17 mouse cellular contexts compared by ENCODE assay signal in genomic region chr12:8856051-8856543, GRCm38 (mm10).
A peak's percentile ranks its signal among the peaks of the same experiment; 100 is the strongest.
DNase-seq lines count a peak whose midpoint lies in the region; ATAC-seq and TF ChIP-seq lines count a peak whose summit lies in the region.
"Had no signal": no experiment of that assay in that cellular context is flagged by ENCODE, and none has a peak within 500 bp of the region (broad histone marks: within the 10 kb centered on the region; RNA-seq: fewer than 3 reads in every experiment).

No protein-coding gene starts in this region.

- ATAC-seq in kidney, embryonic 14.5 days (ENCODE audit: low FRiP score, low TSS enrichment) = peak; percentile 74
- peak; percentile 9 for ATAC-seq in Patski
- ATAC-seq in embryonic facial prominence, embryonic 12.5 days (ENCODE audit: insufficient number of reproducible peaks, insufficient read depth, low FRiP score, low TSS enrichment) = no peak
- ATAC-seq in limb, embryonic 13.5 days (ENCODE audit: low FRiP score, low read depth) = peak; percentile 46
- ATAC-seq: forebrain, embryonic 15.5 days; liver, postnatal 0 days; midbrain, embryonic 13.5 days had no signal

- intact Hi-C loops in left cerebral cortex, postnatal 25 days (cut with DNase I) = no loop called here

- no peak for DNase-seq in kidney, postnatal 36 days
- no peak for DNase-seq in Patski (ENCODE audit: low read depth, low spot score)
- no peak for DNase-seq in left cerebral cortex, postnatal 25 days (ENCODE audit: low spot score in 2 of 2)
- DNase-seq in lung, postnatal 25 days (ENCODE audit: low spot score) = no peak
- DNase-seq in heart, adult 9 months (ENCODE audit: low spot score in 2 of 2) = no peak
- DNase-seq: adrenal gland, postnatal 36 days; cerebellum, adult 9-11 months; heart, postnatal 4 days; liver, postnatal 0 days; lung, postnatal 4 days had no signal

- no peak overlapping the region for H3K27ac ChIP-seq in kidney, embryonic 14.5 days (ENCODE audit: low read depth, low read length)
- peak overlapping the region; percentile 66; the same call in 1 of the 2 replicates for H3K27ac ChIP-seq in embryonic facial prominence, embryonic 12.5 days
- H3K27ac ChIP-seq in limb, embryonic 13.5 days = peak overlapping the region; percentile 77
- H3K27ac ChIP-seq: forebrain, embryonic 15.5 days; midbrain, embryonic 13.5 days had no signal

- WGBS in kidney, embryonic 14.5 days = 10% methylated on average over 1 of the region's 1 CpGs
- 7% methylated on average over 1 of the region's 1 CpGs for WGBS in embryonic facial prominence, embryonic 12.5 days
- 0% methylated on average over 1 of the region's 1 CpGs for WGBS in limb, embryonic 13.5 days

- no peak overlapping the region for H3K9ac ChIP-seq in kidney, embryonic 14.5 days (ENCODE audit: low read depth, low read length)
- no peak overlapping the region for H3K9ac ChIP-seq in embryonic facial prominence, embryonic 12.5 days
- 0 out of 2 replicates have a peak overlapping the region, but pooled peaks have one; percentile 1 for H3K9ac ChIP-seq in limb, embryonic 13.5 days
- H3K9ac ChIP-seq: forebrain, embryonic 15.5 days; liver, postnatal 0 days; midbrain, embryonic 13.5 days had no signal

- H3K9me3 ChIP-seq in kidney, embryonic 14.5 days (ENCODE audit: control insufficient read depth, low read length) = no peaks in the 10 kb centered on the region
- no peaks in the 10 kb centered on the region for H3K9me3 ChIP-seq in embryonic facial prominence, embryonic 12.5 days
- H3K9me3 ChIP-seq in limb, embryonic 13.5 days = no peaks in the 10 kb centered on the region
- H3K9me3 ChIP-seq: forebrain, embryonic 15.5 days; G1E; midbrain, embryonic 13.5 days had no signal

- in situ Hi-C loops in Patski (cut with MboI; ENCODE audit: low pct_unique_long_range_greater_than_20kb) = no loop called here

- CTCF ChIA-PET in Patski (lab: Charles Lee) = interaction anchor here (1.8 to 2.4 kb wide), 2 partner anchors 13 to 26 kb away, joined by 4 to 7 read pairs; no protein-coding TSS in a partner anchor

- POLR2A ChIA-PET in Patski (lab: Charles Lee) = interaction anchor here (1.3 kb wide), 1 partner anchor 85 kb away, joined by 4 read pairs; the partner anchor contains the start of gene Sdc1

- peaks cover 24% of the 10 kb centered on the region; the same call in 1 of the 2 replicates for H3K4me1 ChIP-seq in kidney, embryonic 14.5 days (ENCODE audit: control insufficient read depth, insufficient read depth, low read length)
- peaks cover 18% of the 10 kb centered on the region for H3K4me1 ChIP-seq in embryonic facial prominence, embryonic 12.5 days
- H3K4me1 ChIP-seq in limb, embryonic 13.5 days = peaks cover 65% of the 10 kb centered on the region
- H3K4me1 ChIP-seq: forebrain, embryonic 15.5 days; midbrain, embryonic 13.5 days had no signal

- no peaks in the 10 kb centered on the region for H3K27me3 ChIP-seq in kidney, embryonic 14.5 days (ENCODE audit: control insufficient read depth, insufficient read depth, low read length)
- H3K27me3 ChIP-seq in Patski = no peaks in the 10 kb centered on the region
- no peaks in the 10 kb centered on the region for H3K27me3 ChIP-seq in embryonic facial prominence, embryonic 12.5 days
- no peaks in the 10 kb centered on the region for H3K27me3 ChIP-seq in limb, embryonic 13.5 days
- H3K27me3 ChIP-seq: forebrain, embryonic 15.5 days; midbrain, embryonic 13.5 days had no signal

- H3K36me3 ChIP-seq in kidney, embryonic 14.5 days (ENCODE audit: control insufficient read depth, insufficient read depth, low read length) = no peaks in the 10 kb centered on the region
- H3K36me3 ChIP-seq in embryonic facial prominence, embryonic 12.5 days = no peaks in the 10 kb centered on the region
- no peaks in the 10 kb centered on the region for H3K36me3 ChIP-seq in limb, embryonic 13.5 days
- H3K36me3 ChIP-seq: forebrain, embryonic 15.5 days; G1E; midbrain, embryonic 13.5 days had no signal

- no peak for TF ChIP-seq CTCF in Patski (IDR thresholded peaks at IDR 0.05)

- H3K4me3 ChIP-seq in kidney, embryonic 14.5 days (ENCODE audit: low read length) = no peak overlapping the region
- H3K4me3 ChIP-seq in embryonic facial prominence, embryonic 12.5 days = no peak overlapping the region
- H3K4me3 ChIP-seq in limb, embryonic 13.5 days = no peak overlapping the region
- H3K4me3 ChIP-seq: forebrain, embryonic 15.5 days; midbrain, embryonic 13.5 days had no signal

- H3K4me2 ChIP-seq in kidney, embryonic 14.5 days (replicated peaks; ENCODE audit: low read depth, low read length) = no peak overlapping the region
- H3K4me2 ChIP-seq in embryonic facial prominence, embryonic 12.5 days (replicated peaks) = no peak overlapping the region
- H3K4me2 ChIP-seq in limb, embryonic 13.5 days (replicated peaks) = 0 out of 2 replicates have a peak overlapping the region, but pooled peaks have one; percentile 15
- H3K4me2 ChIP-seq: forebrain, embryonic 15.5 days; heart, embryonic 11.5 days; midbrain, embryonic 13.5 days had no signal
